Mouse (Mus musculus): Measurements from ENCODE around the gene Eef2k.

GRCm38 (mm10) chr7:120803268-120803667 is 39.4 kb upstream of the Eef2k start:
- TF ChIP-seq CTCF (IDR thresholded peaks at IDR 0.05; ENCODE audit: low read depth), result no peak
- no peak for TF ChIP-seq EP300 (IDR thresholded peaks at IDR 0.05; ENCODE audit: low read depth)
